Mouse (Mus musculus) c-Kit-positive CD71-negative TER-119-negative erythroid progenitor cells, embryonic 14.5 days (primary cell): ENCODE data around the gene Bcl7c.
A peak's percentile ranks its signal among the peaks of the same experiment; 100 is the strongest.
"Not testable (repeated sequence)": the region's sequence is repeated elsewhere in the genome, so short reads cannot be mapped to it uniquely, and the experiment has no call there.

Experiments used
- DNase-seq: peaks from one replicate; pipeline ENCODE4 v3.0.0-alpha.2; 2013; ENCODE audit warnings: low read depth

Gene Bcl7c

DNA sequence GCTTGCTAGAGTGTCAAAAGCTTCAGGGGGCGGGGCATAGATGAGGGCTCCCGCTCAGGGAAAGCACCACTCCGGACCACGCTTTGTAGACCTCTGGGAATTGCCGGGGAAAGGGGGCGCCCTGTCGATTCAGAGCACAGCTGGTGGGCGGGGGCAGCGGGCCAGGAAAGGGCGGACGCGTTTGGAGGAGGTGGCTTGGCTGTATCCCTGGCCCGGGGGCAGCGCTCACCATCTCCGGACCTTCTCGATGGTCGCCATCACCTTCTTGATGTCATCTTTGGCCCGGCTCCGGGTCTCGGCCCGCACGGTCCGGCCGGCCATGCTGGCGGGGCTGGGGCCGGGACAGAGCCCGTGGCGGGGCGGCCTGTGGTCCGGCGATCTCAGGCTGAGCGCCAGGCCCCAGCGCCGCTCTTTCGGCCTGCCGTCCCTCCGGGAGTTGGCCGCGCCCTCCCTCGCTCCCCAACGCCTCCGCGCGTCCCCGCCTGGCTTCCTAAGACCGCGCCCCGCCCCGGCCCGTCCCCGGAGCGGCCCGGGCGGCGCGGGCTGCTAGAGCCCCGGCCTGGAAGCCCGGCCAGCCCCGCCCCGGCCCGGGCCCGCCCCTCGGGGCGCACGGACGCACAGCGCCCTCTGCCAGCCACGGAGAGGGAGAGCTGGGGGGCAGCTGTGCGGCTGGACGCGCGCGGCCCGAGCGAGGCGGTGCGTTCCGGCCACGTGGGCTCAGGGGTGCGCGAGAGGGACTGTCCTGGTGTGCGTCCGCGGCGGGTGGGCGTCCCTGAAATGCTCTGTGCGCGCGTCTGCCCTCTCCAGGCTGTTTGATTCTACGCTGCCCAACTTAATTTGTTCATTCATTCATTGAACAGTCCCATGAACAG, at the start of gene Bcl7c:
Bcl7c (minus strand) TSS at position 727 of the 872 bp plus-strand sequence.
- DNase-seq, result peak; percentile 97

DNA sequence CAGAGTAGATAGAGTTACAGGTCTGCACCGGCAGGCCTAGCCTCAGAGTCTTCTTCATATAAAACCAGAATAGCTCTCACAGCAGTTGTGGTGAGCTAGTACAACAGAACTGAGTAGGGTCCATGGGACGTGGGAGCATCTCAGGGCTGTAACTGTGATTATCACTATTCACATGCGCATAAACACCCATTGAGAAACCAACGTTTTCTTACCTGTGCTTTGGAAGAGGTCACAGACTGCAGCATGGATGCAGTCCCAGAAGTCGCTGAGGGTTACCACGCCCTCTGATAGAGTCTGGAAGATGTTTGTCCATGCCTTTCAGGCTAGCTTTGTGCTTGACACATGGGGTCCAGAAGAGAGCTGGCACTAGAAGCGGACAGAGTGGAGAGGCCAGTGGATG, 45.0 kb upstream of the Bcl7c start:
- no peak for DNase-seq

DNA sequence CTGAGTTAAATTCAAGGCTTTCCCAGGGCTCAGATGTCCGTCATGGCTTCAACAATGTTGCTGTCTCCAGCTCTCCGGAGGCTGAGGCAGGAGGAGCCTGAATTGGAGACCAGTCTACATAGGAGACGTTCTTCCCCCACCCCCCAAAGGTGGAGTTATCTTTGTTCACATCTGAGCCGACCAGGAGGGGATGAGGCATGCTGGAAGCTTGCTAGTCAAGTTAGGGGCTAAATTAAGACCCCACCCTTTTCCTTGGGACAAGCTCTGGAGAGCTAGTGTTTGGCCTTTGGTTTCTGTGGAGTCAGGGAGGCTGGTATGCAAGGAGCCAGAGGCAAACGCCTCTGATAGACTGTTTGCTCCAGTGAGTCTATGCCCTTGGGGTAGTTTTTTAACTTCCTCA, 44.4 kb upstream of the Bcl7c start:
- no peak for DNase-seq

DNA sequence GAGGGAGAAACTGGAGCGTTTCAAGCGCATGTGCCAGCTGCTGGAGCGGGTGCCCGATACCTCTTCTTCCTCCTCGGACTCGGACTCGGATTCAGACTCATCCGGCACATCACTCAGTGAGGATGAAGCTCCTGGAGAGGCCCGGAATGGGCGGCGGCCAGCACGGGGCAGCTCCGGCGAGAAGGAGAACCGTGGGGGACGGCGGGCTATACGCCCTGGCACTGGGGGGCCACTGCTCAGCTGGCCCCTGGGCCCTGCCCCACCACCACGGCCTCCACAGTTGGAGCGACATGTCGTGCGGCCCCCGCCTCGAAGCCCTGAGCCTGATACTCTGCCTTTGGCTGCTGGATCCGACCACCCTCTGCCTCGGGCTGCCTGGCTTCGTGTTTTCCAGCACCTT, 43.3 kb upstream of the Bcl7c start:
- no peak for DNase-seq

- DNase-seq, result no peak
These were observed 42.9 kb upstream of the Bcl7c start for GRCm38 (mm10) chr7:127751619-127752018.

DNA sequence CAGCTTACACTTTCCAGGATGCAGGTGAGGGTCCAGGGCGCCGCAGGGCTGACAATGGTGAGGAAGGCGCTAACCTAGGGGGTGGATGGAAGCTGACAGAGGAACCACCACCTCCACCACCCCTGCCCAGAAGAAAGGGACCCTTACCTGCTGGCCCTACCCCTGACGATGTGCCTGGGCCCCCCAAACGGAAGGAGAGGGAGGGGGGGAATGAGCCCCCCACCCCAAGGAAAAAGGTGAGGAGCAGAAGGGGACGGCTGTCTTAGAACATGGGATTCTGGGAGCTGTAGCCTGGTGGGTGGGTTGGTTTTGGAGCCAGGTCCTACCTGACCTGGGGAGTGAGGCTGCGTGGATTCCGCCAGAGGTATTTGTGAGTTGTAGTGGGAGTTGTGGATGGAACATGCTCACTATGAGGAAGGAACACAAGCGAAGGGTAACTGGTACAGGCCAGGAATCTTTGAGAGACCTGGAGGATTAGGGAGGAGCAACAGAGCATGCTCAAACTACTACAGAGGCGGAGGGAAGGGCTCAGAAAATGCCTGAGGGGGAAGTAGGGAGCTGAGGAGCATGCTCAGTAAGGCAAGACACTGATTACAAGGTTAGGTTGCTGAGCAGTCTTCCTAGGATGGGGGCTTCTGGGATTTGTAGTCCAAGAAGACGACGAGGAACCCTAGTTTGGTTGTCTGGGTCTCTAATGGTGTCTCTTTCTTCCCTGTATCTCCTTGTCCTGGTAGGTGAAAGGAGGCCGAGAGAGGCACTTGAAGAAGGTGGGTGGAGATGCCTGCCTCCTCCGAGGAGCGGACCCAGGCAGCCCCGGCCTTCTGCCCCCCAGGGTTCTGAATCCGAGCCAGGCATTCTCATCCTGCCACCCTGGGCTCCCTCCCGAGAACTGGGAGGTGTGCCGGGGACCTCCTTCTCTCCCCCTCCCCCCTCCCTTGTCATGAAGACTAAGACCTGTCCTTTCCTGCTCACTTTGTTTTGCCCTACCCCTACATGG, 41.7 kb upstream of the Bcl7c start:
- no peak for DNase-seq

GRCm38 (mm10) chr7:127748235-127748560, 39.5 kb upstream of the Bcl7c start:
- DNase-seq, result no peak

DNA sequence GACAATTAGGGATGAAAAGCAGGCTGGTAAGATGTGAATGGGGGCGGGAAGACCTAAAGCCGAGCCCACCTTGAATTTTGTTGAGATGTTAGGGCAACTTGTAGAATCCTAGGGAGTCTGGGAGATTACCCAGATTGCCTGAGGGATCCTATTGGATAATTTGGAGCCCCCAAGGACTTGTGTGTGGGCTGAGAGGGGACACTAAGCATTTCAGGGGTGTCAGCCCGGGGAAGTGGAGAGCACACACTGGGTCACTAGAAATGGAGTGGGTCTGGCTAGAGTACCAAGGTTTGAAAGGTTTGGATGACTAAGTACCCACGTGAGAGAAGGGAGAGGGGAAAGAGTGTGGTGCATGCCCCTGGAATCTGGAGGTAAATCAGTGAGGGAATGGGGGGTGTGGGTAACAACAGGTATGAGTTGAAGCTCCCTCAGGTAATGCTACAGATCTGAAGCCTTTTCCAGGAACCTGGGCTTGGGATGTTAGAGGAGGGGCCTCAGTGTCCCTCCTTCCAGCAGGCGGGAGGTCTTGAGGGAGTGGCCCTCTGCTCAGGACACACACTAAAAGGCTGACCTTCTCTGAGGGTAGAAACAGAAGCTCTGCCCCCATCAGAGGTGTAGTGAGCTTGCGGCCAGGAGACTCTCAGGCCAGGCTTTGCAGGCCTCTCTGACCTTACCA, 39.0 kb upstream of the Bcl7c start:
- DNase-seq, result no peak

GRCm38 (mm10) chr7:127746494-127747491, 38.1 kb upstream of the Bcl7c start:
- DNase-seq, result no peak

GRCm38 (mm10) chr7:127745652-127746493, 37.1 kb upstream of the Bcl7c start:
- peak; percentile 74 for DNase-seq

DNA sequence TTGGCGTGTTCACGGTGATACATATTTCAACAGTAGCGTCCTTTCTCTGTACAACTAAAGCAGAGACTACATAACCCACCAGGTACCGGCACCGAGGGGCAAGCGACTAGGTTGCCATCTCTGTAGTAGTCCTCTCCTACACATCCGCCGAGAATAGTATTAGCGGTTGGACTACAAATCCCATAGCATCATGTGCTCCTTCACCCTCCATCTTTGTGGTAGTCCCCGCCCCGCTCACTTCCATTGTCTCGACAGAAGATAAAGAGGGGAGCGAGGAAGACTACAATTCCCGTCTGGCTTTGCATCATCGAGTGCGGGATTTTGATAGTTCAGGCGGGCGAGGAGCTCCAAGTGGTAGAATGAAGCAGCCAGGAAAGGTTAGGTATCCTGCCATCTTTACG, 36.5 kb upstream of the Bcl7c start:
- peak; percentile 90 for DNase-seq

DNA sequence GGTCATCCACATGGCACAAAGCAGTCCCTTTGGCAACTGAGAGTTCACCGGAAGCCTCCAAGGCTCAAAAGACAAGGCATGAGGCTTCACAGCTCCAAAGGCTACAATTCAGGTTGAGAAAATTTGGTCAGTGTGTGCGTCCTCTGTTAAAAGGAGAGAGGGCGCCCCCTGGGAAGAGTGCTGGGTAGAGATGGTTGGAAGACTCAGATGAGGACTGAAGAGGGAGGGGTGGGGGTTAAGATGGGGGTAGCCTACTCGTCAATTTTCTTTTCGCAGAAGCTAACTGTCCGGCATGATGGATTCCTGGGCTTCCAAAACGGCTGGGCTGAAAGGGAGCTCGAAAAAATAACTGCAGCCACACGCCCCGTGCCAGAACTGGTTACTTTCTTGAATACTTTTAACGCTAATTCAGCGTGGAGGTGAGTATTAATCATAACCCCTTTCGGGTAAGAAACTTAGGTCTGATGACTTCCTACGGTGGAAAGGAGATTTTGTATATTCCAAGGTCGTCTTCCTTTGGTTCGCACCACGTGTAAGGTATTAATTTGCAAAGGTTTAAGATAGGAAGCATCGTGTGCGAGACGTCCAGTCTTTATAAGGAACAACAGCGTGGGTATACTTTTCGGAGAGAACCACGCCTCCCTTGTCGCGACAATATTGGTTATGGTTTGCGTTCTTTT, 35.8 kb upstream of the Bcl7c start, which contains the start of gene Fbxl19:
Fbxl19 (plus strand) TSS at position 178 of the 680 bp plus-strand sequence.
- peak; percentile 81 for DNase-seq

DNA sequence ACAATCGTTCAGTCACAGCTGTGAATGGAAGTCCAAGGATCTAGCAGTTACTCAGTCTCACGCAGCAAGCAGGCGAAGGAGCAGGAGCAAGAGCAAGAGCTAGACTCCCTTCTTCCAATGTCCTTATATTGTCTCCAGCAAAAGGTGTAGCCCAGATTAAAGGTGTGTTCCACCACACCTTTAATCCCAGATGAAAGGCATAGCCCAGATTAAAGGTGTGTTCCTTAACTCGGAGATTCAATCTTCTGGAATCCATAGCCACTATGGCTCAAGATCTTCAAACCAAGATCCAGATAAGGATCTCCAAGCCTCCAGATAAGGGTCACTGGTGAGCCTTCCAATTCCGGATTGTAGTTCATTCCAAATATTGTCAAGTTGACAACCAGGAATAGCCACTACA, 23.3 kb upstream of the Bcl7c start, which contains the start of gene Ctf2:
Ctf2 (minus strand) TSS at position 101 of the 400 bp plus-strand sequence.
- DNase-seq, result not testable (repeated sequence)

DNA sequence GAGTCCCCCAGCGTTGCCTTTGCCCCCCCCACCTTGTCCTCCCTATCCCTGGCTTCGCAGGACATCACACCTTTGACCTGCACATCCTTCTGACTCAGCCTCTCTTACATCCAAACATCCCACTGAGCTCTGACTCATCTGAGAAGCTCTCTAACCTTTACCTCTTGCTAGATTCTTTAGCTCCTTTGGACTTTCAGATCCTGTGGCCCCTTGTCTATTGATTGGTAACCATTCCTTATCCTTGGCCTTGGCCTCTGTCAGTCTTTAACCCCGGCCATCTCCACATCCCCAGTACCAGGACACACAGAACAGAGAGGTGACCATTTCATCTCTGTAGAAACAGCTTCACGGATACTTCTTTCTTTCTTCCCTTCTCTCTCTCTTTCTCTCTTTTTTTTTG, 21.4 kb upstream of the Bcl7c start:
- no peak for DNase-seq

GRCm38 (mm10) chr7:127727898-127728297, 19.2 kb upstream of the Bcl7c start:
- DNase-seq, result no peak

GRCm38 (mm10) chr7:127725924-127726323, 17.2 kb upstream of the Bcl7c start:
- DNase-seq, result no peak

GRCm38 (mm10) chr7:127725490-127725889, 16.8 kb upstream of the Bcl7c start:
- no peak for DNase-seq

DNA sequence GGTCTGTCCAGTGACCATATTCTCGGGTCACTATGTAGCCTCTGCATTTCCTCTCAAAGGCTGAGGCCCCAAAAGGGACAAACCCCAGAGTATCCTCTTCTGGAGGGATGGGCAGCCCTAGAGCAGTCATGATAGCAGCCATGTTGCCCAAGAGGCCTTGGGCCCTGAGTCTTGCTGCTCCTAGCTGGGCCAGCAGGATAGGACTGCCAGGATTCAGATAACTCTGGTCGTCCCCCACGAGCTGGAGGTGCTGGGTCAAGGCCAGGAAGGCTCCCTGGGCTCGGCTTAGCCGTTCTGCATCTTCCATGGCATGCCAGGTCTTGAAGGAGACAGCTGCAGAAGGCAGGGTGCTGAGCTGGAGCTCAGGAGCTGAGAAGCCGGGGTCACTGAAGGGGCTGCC, 10.5 kb upstream of the Bcl7c start:
- no peak for DNase-seq

GRCm38 (mm10) chr7:127718339-127718738, 9.6 kb upstream of the Bcl7c start:
- no peak for DNase-seq
